Mouse (Mus musculus) embryonic facial prominence, embryonic 11.5 days (tissue): ENCODE results near the gene Alb. TPM values are rescaled to one million over a fixed set of nuclear protein-coding genes. Genes with fewer than 3 reads are reported as not detected.

Experiments used
- ATAC-seq: fragments of 200-750 bp; cut with Nextera tagmentation; replicated peaks from 2 replicates; pipeline ENCODE4 v1.8.0; 2017; ENCODE audit warnings: low read depth; ENCODE audit not compliant: insufficient number of reproducible peaks, low FRiP score, low TSS enrichment
- DNase-seq: peaks from one replicate; pipeline ENCODE4 v3.0.0-alpha.2; 2015; ENCODE audit warnings: low spot score
- H3K27ac ChIP-seq: fragments of 300-500 bp; sonication (generic); replicated peaks from 2 replicates; pipeline ENCODE4 v1.5.1; 2014; ENCODE audit warnings: mild to moderate bottlenecking, low read depth, low read length, control low read depth
- H3K27me3 ChIP-seq: fragments of 300-500 bp; sonication (generic); 2 replicates; pipeline ENCODE4 v1.6.1; 2014; ENCODE audit warnings: mild to moderate bottlenecking, low read length, moderate library complexity, mixed read lengths; ENCODE audit not compliant: control insufficient read depth, insufficient read depth
- H3K36me3 ChIP-seq: fragments of 300-500 bp; sonication (generic); replicated peaks from 2 replicates; pipeline ENCODE4 v1.6.1; 2014; ENCODE audit warnings: low read depth, mild to moderate bottlenecking, low read length, moderate library complexity, mixed read lengths; ENCODE audit not compliant: control insufficient read depth, insufficient read depth
- H3K4me1 ChIP-seq: fragments of 300-500 bp; sonication (generic); 2 replicates; pipeline ENCODE4 v1.6.1; 2014; ENCODE audit warnings: low read length, mixed read lengths; ENCODE audit not compliant: control insufficient read depth, insufficient read depth
- H3K4me2 ChIP-seq: fragments of 300-500 bp; sonication (generic); 2 replicates; pipeline ENCODE4 v1.6.1; 2014; ENCODE audit warnings: low read depth, mild to moderate bottlenecking, control low read depth, low read length, moderate library complexity
- H3K4me3 ChIP-seq: fragments of 300-500 bp; sonication (generic); 2 replicates; pipeline ENCODE4 v1.5.1; 2014; ENCODE audit warnings: low read depth, low read length, control low read depth
- H3K9ac ChIP-seq: fragments of 300-500 bp; sonication (generic); replicated peaks from 2 replicates; pipeline ENCODE4 v1.6.1; 2014; ENCODE audit warnings: mild to moderate bottlenecking, control low read depth, low read length
- H3K9me3 ChIP-seq: fragments of 300-500 bp; sonication (generic); replicated peaks from 2 replicates; pipeline ENCODE4 v1.6.1; 2016; ENCODE audit warnings: mild to moderate bottlenecking, low read length, inconsistent platforms, mixed read lengths; ENCODE audit not compliant: control insufficient read depth
- WGBS: fragments of 180-500 bp; shearing (Covaris S2); extraction: QIAGEN DNeasy Blood & Tissue Kit; methylation state at CpG from one replicate; pipeline ENCODE4 v1.1.7; 2014; 5-methylcytosine and 5-hydroxymethylcytosine counted together
- polyA plus RNA-seq: library from polyadenylated mRNA; unstranded; fragments of >200 nt; fragmentation: Nextera tagmentation; extraction: Ambion mirVana; gene quantifications from 2 replicates; pipeline ENCODE4 v1.2.1, GENCODE M21; 2014

Alb gene
- polyA plus RNA-seq, 1 experiment from 2014 or later, result 1.3 TPM

- Histone ChIP-seq H3K27ac (no peak overlapping the region), H3K9me3 (no peaks in the 10 kb centered on the region), H3K36me3 (no peaks in the 10 kb centered on the region), H3K27me3 (no peaks in the 10 kb centered on the region), H3K4me1 (no peaks in the 10 kb centered on the region), H3K9ac (no peak overlapping the region), H3K4me2 (no peak overlapping the region), H3K4me3 (no peak overlapping the region)
- no peak for DNase-seq
- 78% methylated on average over 7 of the region's 7 CpGs for WGBS
- no peak for ATAC-seq
Observed at GRCm38 (mm10) chr5:90499509-90499908, 38.8 kb downstream of the Alb start.

DNA sequence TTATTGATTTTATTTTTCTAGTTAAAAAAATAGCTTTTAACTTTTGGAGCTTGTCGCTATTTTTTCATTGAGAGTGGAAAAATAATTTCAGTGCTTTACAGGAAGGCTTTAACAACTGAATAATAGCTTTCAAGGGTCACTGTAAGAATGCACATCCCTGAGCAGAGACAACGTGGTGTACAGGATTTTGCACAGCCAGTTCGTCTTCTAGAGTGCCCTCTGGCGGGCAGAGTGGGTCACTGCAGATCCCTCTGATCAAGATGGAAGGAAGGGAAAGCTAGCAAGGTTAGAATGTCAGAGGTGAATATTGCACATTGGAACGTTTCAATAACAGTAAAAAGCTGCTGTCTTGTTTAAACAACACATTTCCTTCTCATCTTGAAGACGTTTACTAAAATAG, 40.0 kb downstream of the Alb start:
- 6% methylated on average over 6 of the region's 6 CpGs for WGBS
- ATAC-seq (0 out of 2 replicates have a peak, but pooled peaks have one; percentile 39), DNase-seq (peak; percentile 85)
- Histone ChIP-seq H3K27me3 (no peaks in the 10 kb centered on the region), H3K4me3 (no peak overlapping the region), H3K4me2 (no peak overlapping the region), H3K9me3 (no peaks in the 10 kb centered on the region), H3K4me1 (no peaks in the 10 kb centered on the region), H3K27ac (no peak overlapping the region), H3K36me3 (no peaks in the 10 kb centered on the region), H3K9ac (no peak overlapping the region)

DNA sequence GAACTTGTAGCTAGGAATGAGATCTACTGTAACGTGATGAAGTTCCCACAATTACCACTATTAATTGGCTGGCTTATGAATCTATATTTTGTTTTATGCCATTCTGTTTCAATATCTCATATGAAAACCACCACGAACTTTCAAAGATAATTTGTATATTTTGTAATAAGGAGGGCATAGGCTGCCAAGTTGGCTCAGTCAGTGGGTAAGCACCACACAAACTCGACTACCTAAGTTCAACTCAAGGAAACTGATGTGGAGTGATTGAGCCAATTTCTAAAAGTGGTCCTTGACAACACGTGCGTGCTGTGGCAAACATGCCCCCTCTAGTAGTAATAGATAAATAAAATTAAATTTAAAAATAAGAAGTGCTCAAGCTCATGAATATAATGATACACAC, 41.1 kb downstream of the Alb start:
- no peak for ATAC-seq
- Histone ChIP-seq H3K27me3 (no peaks in the 10 kb centered on the region), H3K4me1 (no peaks in the 10 kb centered on the region), H3K27ac (no peak overlapping the region), H3K9me3 (no peaks in the 10 kb centered on the region), H3K4me2 (no peak overlapping the region), H3K36me3 (no peaks in the 10 kb centered on the region), H3K4me3 (no peak overlapping the region), H3K9ac (no peak overlapping the region)
- 85% methylated on average over 5 of the region's 5 CpGs for WGBS
- no peak for DNase-seq

DNA sequence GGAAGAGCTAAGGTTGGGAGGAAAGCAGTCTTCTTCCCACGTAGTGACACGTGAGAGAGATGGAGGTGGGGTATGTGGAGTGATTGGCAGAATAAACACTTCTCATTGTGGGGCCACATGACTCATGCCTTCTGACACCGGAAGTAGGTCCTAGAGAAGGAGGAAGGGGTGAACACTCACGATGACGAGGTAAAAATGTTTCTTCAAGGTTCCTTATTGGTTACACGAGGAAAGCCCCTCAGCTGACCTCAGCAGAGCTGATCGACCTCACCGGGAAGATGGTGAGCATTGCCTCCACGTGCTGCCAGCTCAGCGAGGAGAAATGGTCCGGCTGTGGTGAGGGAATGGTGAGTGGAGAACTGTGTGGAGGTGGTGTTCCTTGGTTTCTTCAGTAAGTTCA, 44.0 kb downstream of the Alb start:
- Histone ChIP-seq H3K4me1 (no peaks in the 10 kb centered on the region), H3K36me3 (no peaks in the 10 kb centered on the region), H3K4me3 (no peak overlapping the region), H3K4me2 (no peak overlapping the region), H3K27ac (no peak overlapping the region), H3K9ac (no peak overlapping the region), H3K9me3 (no peaks in the 10 kb centered on the region), H3K27me3 (no peaks in the 10 kb centered on the region)
- no peak for ATAC-seq
- no peak for DNase-seq
- 80% methylated on average over 11 of the region's 11 CpGs for WGBS

- ATAC-seq, result no peak
- Histone ChIP-seq H3K36me3 (no peaks in the 10 kb centered on the region), H3K9ac (no peak overlapping the region), H3K27ac (no peak overlapping the region), H3K9me3 (no peaks in the 10 kb centered on the region), H3K4me3 (no peak overlapping the region), H3K4me1 (no peaks in the 10 kb centered on the region), H3K4me2 (no peak overlapping the region), H3K27me3 (no peaks in the 10 kb centered on the region)
- WGBS, result 83% methylated on average over 2 of the region's 2 CpGs
- no peak for DNase-seq
Observed at GRCm38 (mm10) chr5:90506507-90506906, 45.8 kb downstream of the Alb start.

DNA sequence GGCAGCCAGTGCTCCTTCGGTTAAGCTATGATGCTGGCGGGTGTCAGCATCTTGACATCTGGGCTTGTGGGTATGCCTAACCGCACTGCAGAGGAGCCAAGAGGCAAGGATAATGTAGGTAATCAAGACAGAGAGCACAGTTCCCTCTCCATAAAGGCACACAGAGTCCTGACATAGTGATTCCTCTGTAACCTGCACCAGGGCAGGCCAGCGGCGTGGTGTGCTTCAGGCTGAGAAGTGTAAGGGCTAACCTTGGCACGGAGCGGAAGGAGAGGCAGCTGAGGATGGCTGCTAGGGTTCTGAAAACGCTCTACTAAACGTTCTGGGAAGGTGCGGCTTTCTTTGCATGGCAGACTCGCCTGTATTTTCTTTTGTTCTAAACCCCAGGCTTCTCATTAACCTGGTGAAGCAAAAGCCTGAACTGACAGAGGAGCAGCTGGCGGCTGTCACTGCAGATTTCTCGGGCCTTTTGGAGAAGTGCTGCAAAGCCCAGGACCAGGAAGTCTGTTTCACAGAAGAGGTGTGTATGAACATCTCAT, 46.8 kb downstream of the Alb start:
- DNase-seq (no peak), ATAC-seq (no peak)
- Histone ChIP-seq H3K27ac (no peak overlapping the region), H3K4me1 (no peaks in the 10 kb centered on the region), H3K9ac (no peak overlapping the region), H3K36me3 (no peaks in the 10 kb centered on the region), H3K4me3 (no peak overlapping the region), H3K27me3 (no peaks in the 10 kb centered on the region), H3K9me3 (no peaks in the 10 kb centered on the region), H3K4me2 (no peak overlapping the region)
- 50% methylated on average over 13 of the region's 13 CpGs for WGBS

DNA sequence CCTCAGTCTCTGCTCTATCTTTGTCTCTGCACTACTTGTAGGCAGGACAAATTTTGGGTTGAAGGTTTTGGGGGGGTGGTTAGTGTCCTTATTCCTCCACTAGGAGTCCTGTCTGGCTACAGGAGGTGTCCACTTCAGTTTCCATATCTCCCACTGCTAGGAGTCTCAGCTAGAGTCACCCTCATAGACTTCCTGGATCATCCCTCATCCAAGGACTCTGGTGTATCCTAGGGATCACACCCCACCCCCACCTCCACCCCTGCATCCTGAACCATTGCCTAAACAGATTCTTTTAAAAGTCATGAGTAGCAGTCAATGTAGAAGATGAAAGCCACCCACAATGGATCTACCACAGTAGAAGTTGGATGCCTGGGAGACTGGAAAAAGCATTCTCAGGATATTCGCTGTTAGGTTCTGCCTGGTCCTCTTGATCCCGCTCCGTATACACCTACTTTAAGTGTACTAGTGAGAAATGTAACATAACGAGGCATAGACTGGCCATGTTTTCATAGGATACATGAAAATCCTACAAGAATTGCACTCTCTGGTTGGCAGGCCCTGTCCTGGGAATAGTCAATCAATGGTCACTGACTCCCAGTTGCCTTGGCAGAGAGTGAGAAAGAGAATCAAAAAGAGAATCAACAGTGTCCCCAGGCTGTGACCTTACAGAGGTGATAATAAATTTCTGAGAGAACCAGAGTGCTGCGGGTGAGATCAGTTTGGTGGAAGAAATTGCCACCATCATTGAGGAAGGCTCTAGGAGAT, 49.3 kb downstream of the Alb start:
- 91% methylated on average over 5 of the region's 5 CpGs for WGBS
- H3K9me3 ChIP-seq, result no peaks in the 10 kb centered on the region
- no peak overlapping the region for H3K27ac ChIP-seq
- H3K36me3 ChIP-seq, result no peaks in the 10 kb centered on the region
- H3K27me3 ChIP-seq, result no peaks in the 10 kb centered on the region
- H3K4me2 ChIP-seq, result no peak overlapping the region
- no peak overlapping the region for H3K9ac ChIP-seq
- no peak for ATAC-seq
- no peak for DNase-seq
- H3K4me3 ChIP-seq, result no peak overlapping the region
- no peaks in the 10 kb centered on the region for H3K4me1 ChIP-seq

DNA sequence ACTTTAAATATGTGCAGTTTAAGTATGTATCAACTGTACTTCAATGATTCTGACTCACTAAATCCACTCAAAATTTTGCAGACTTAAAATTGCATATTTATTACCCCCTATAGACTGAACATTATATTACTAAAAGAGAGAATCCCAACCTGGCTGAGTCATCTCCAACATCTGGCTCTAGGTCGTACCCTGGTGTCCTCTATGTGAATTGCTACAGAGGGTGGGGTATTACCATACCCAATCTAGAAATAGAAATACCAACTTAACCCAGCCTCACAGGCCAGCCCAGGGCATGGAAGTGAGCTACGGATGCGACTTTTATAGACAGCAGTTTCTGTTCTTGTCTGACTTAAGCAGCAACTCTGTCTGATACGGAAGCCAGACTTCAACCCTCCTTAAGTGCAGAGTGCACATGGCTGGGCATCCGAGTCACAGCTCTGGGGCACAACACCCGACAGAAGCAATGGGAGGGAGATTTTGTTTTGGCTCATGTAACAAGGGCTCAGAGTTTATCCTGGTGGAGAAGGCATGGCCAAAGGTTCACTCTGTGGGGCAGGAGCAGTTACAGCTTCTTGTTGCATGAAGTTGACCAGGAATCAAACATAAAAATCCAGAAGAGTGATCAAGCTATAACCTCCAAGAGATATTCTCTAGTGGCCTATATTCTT, 51.7 kb downstream of the Alb start:
- Histone ChIP-seq H3K9me3 (no peaks in the 10 kb centered on the region), H3K27me3 (no peaks in the 10 kb centered on the region), H3K9ac (no peak overlapping the region), H3K4me1 (no peaks in the 10 kb centered on the region), H3K27ac (no peak overlapping the region), H3K4me3 (no peak overlapping the region), H3K4me2 (no peak overlapping the region), H3K36me3 (no peaks in the 10 kb centered on the region)
- DNase-seq, result no peak
- no peak for ATAC-seq
- 78% methylated on average over 6 of the region's 6 CpGs for WGBS
